Mouse (Mus musculus): Measurements from ENCODE around the gene Chdh. TPM values are rescaled to one million over a fixed set of nuclear protein-coding genes. Genes with fewer than 3 reads are reported as not detected.

Chdh gene
- total RNA-seq, 2 experiments from 2014 or later, result 1.6 to 2.2 TPM

GRCm38 (mm10) chr14:30016666-30017065 lies 7.8 kb downstream of the Chdh start:
- TF ChIP-seq CTCF (IDR thresholded peaks at IDR 0.05), result no peak
- intact Hi-C loops (cut with DNase I), result no loop called here
- H3K4me3 ChIP-seq, result no peak overlapping the region
- no peak for DNase-seq (ENCODE audit: extremely low spot score in 1 of 2, low spot score in 2 of 2)
- no peak overlapping the region for H3K27ac ChIP-seq

GRCm38 (mm10) chr14:30017794-30018462 lies 9.1 kb downstream of the Chdh start:
- TF ChIP-seq CTCF (IDR thresholded peaks at IDR 0.05), result no peak
- no peak for DNase-seq (ENCODE audit: extremely low spot score in 1 of 2, low spot score in 2 of 2)
- intact Hi-C loops (cut with DNase I), result no loop called here
- Histone ChIP-seq H3K4me3 (no peak overlapping the region), H3K27ac (no peak overlapping the region)

- DNase-seq (ENCODE audit: extremely low spot score in 1 of 2, low spot score in 2 of 2), result no peak
- TF ChIP-seq CTCF (IDR thresholded peaks at IDR 0.05), result no peak
- intact Hi-C loops (cut with DNase I), result no loop called here
- Histone ChIP-seq H3K27ac (no peak overlapping the region), H3K4me3 (no peak overlapping the region)
These were observed 9.6 kb downstream of the Chdh start for GRCm38 (mm10) chr14:30018463-30018801.

- no peak for DNase-seq (ENCODE audit: extremely low spot score in 1 of 2, low spot score in 2 of 2)
- Histone ChIP-seq H3K27ac (no peak overlapping the region), H3K4me3 (no peak overlapping the region)
- intact Hi-C loops (cut with DNase I), result no loop called here
- no peak for TF ChIP-seq CTCF (IDR thresholded peaks at IDR 0.05)
These were observed 10.0 kb downstream of the Chdh start for GRCm38 (mm10) chr14:30018846-30019245.

- H3K27ac ChIP-seq, result no peak overlapping the region
- no peak for TF ChIP-seq CTCF (IDR thresholded peaks at IDR 0.05)
- DNase-seq (ENCODE audit: extremely low spot score in 1 of 2, low spot score in 2 of 2), result no peak
- intact Hi-C loops (cut with DNase I), result no loop called here
- H3K4me3 ChIP-seq, result no peak overlapping the region
These were observed 10.6 kb downstream of the Chdh start for GRCm38 (mm10) chr14:30019375-30019774.

- DNase-seq (ENCODE audit: extremely low spot score in 1 of 2, low spot score in 2 of 2), result no peak
- no peak overlapping the region for H3K27ac ChIP-seq
- TF ChIP-seq CTCF (IDR thresholded peaks at IDR 0.05), result no peak
- H3K4me3 ChIP-seq, result no peak overlapping the region
- intact Hi-C loops (cut with DNase I), result no loop called here
These were observed 11.2 kb downstream of the Chdh start for GRCm38 (mm10) chr14:30019792-30020575.

GRCm38 (mm10) chr14:30022471-30022870 lies 13.6 kb downstream of the Chdh start:
- no peak for TF ChIP-seq CTCF (IDR thresholded peaks at IDR 0.05)
- Histone ChIP-seq H3K27ac (no peak overlapping the region), H3K4me3 (no peak overlapping the region)
- no peak for DNase-seq (ENCODE audit: extremely low spot score in 1 of 2, low spot score in 2 of 2)
- intact Hi-C loops (cut with DNase I), result no loop called here

GRCm38 (mm10) chr14:30024387-30024786 lies 15.6 kb downstream of the Chdh start:
- intact Hi-C loops (cut with DNase I), result no loop called here
- no peak for TF ChIP-seq CTCF (IDR thresholded peaks at IDR 0.05)
- Histone ChIP-seq H3K27ac (no peak overlapping the region), H3K4me3 (no peak overlapping the region)
- no peak for DNase-seq (ENCODE audit: extremely low spot score in 1 of 2, low spot score in 2 of 2)

GRCm38 (mm10) chr14:30027378-30027777 lies 18.6 kb downstream of the Chdh start:
- no peak overlapping the region for H3K4me3 ChIP-seq
- peak; percentile 49 for TF ChIP-seq CTCF (IDR thresholded peaks at IDR 0.05)
- H3K27ac ChIP-seq, result no peak overlapping the region
- no peak for DNase-seq (ENCODE audit: extremely low spot score in 1 of 2, low spot score in 2 of 2)
- intact Hi-C loops (cut with DNase I), result no loop called here

GRCm38 (mm10) chr14:30033405-30033804 lies 24.6 kb downstream of the Chdh start:
- intact Hi-C loops (cut with DNase I), result no loop called here
- TF ChIP-seq CTCF (IDR thresholded peaks at IDR 0.05), result no peak
- no peak overlapping the region for H3K4me3 ChIP-seq
- no peak overlapping the region for H3K27ac ChIP-seq
- DNase-seq (ENCODE audit: extremely low spot score in 1 of 2, low spot score in 2 of 2), result no peak

- intact Hi-C loops (cut with DNase I), result no loop called here
- no peak for TF ChIP-seq CTCF (IDR thresholded peaks at IDR 0.05)
- H3K4me3 ChIP-seq, result no peak overlapping the region
- no peak overlapping the region for H3K27ac ChIP-seq
- DNase-seq (ENCODE audit: extremely low spot score in 1 of 2, low spot score in 2 of 2), result no peak
These were observed 29.6 kb downstream of the Chdh start for GRCm38 (mm10) chr14:30038431-30038830.

- no peak overlapping the region for H3K27ac ChIP-seq
- intact Hi-C loops (cut with DNase I), result no loop called here
- no peak for DNase-seq (ENCODE audit: extremely low spot score in 1 of 2, low spot score in 2 of 2)
- no peak overlapping the region for H3K4me3 ChIP-seq
- TF ChIP-seq CTCF (IDR thresholded peaks at IDR 0.05), result no peak
These were observed 30.6 kb downstream of the Chdh start for GRCm38 (mm10) chr14:30039413-30039812.

- no peak overlapping the region for H3K27ac ChIP-seq
- H3K4me3 ChIP-seq, result no peak overlapping the region
- TF ChIP-seq CTCF (IDR thresholded peaks at IDR 0.05), result no peak; the same call in 1 of the 2 replicates
- DNase-seq (ENCODE audit: extremely low spot score in 1 of 2, low spot score in 2 of 2), result no peak
- intact Hi-C loops (cut with DNase I), result no loop called here
These were observed 33.0 kb downstream of the Chdh start for GRCm38 (mm10) chr14:30041836-30042235.

Data from left cerebral cortex, adult 2 months (tissue).